Mouse (Mus musculus) cerebellum, adult 11 months (tissue): Measurements from ENCODE around the gene Enoph1.

Source experiments
- DNase-seq: peaks from one replicate; pipeline ENCODE4 v3.0.0; 2022

Enoph1 gene

DNA sequence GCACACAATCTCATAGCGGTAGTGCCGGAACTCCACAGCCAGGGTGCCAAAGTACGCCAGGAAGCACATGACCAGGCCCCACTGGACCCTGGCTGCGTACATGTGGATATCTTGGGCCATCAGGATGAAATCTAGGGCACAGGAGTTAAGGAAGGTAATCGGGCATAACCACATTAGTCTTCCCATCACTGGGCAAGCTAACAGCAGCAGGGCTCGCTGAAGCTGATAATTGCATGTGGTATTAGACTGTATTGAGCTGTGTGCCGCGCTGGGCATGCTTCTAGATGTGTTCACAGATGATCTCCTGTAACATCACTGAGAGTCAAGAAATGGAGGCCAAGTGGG is 40.1 kb downstream of the Enoph1 start:
- no peak for DNase-seq

DNA sequence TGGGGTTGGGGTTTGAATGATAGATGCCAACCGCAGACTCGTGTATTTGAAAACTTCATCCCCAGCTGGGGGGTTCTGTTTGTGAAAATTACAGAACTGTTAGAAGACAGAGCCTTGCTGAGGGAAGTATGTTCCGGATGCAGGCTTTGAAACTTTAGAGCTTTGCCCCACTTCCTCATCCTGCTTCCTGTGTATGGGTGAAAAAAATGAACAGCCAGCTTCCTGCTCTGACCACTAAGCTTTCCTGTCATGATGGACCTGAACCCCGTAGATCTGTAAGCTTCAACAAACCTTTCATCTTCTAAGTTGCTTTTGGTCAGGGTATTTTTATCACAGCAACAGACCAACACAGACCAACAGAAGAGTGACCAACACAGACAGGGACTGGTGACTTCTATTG is 42.2 kb downstream of the Enoph1 start:
- DNase-seq, result no peak

DNA sequence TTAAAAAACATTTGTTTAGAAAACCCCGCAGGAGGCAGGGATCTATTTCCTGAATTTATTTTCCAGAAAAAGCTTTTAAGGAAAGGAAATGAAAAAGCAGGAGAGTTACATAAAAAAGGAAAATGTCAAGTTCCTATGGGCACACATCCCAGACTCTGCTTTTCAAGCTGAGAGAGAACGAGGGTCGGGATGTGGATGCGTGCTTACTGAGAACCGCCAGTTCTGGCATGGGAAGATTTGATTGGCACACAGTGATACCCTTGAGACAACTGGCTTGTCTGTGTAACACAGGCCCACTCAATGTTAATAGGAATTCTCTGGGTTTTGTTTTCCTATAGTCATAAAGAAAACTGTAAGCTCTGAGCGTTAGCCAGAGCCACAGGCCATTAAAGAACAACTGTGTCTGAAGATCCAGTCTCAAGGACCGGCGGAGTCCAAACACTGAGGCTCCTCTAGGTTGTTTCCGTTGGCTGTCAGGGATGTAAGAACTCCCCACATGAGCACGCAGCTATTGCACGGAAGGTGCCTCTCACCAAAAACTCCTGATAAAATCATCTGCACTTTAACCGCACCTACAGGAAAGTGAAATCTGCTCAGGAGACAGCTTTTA is 44.3 kb downstream of the Enoph1 start:
- DNase-seq, result no peak

- no peak for DNase-seq
Measured at GRCm38 (mm10) chr5:100085097-100085496, 45.3 kb downstream of the Enoph1 start.

GRCm38 (mm10) chr5:100090515-100091262 is 50.9 kb downstream of the Enoph1 start:
- no peak for DNase-seq

- DNase-seq, result no peak
Measured at GRCm38 (mm10) chr5:100091263-100091594, 51.4 kb downstream of the Enoph1 start.

DNA sequence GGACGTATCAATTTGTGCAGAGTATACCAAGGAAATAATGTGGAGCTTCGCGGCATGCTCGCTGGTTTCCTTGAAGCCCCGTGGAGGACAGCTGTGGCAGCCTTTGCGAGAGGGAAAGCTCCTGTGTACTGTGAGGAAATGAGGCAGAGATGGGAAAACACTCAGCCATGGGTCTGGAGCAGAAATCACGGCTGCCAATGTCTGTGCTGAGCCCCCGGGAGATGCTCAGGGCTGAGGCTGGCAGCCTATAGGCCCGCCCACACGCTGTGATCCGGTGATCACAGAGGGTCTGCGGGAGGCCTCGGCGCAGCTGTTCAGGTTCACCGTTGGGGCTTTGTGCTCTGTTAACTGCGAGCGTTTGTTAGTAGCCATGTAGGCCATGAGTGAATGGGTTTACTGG is 51.8 kb downstream of the Enoph1 start:
- no peak for DNase-seq

- DNase-seq, result no peak
Measured at GRCm38 (mm10) chr5:100096955-100097354, 57.2 kb downstream of the Enoph1 start.

GRCm38 (mm10) chr5:100097967-100098366 is 58.2 kb downstream of the Enoph1 start:
- no peak for DNase-seq

GRCm38 (mm10) chr5:100102395-100102794 is 62.6 kb downstream of the Enoph1 start:
- no peak for DNase-seq

DNA sequence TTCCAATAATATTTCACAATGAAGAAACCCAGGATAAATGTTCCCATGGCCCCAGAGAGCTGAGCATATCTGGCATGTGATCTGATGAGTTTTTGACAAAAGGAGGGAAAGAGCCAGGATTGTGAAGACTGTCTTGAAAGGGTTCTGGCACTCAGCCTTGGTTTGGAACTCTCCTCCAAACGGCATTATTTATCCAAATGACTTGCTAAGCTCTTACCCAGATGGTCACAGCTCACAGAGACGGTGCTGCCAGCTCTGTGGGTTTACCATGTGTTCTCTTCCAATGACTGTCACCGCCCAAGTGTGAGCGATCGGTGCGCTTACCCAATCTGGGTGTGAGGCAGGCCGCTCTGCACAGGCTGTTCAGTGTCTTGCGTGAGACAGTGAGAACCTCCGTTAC is 69.1 kb downstream of the Enoph1 start:
- DNase-seq, result peak; percentile 75

- DNase-seq, result no peak
Measured at GRCm38 (mm10) chr5:100109543-100110282, 69.9 kb downstream of the Enoph1 start.

DNA sequence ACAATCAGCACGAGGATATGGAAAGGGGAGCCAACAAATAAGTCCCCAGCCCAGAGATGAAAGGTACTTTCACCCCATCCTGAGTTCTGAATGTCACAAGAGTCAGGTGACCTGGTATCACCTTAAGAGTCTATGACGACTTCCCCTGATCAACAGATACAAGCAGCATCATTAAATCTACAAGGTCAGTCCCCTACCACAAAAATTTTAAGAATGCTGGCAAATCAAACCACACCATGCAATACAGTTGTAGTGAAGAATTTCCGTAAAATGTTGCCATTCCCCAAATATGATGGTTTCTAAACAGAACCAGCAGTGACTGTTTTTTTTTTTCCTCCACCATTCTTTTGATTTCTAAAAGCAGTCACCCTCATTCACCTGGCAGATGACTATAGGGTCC is 70.8 kb downstream of the Enoph1 start:
- DNase-seq, result no peak

DNA sequence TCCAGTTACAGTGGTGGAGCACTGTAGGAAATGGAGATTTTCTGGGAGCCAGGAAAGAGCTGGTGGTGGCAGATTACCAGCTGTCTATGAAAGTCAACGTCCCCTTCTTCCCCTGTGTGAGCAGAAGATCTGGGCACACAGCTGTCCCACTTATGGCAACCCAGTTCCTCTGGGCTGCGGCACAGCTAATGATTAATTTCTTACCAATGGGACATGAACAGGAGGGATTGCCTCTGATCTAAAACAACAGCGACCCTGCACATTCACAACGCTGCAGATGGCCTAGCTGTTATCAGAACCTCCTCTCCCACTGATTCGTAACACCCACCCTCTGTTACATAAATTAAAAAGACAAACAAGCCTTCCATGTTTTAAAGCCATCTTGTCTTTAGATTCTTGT is 73.6 kb downstream of the Enoph1 start:
- no peak for DNase-seq
